Mouse (Mus musculus) cerebellum, adult 11 months (tissue): ENCODE data around the gene Gpr50.

Experiments
- DNase-seq: peaks from one replicate; pipeline ENCODE4 v3.0.0; 2022

The Gpr50 gene

DNA sequence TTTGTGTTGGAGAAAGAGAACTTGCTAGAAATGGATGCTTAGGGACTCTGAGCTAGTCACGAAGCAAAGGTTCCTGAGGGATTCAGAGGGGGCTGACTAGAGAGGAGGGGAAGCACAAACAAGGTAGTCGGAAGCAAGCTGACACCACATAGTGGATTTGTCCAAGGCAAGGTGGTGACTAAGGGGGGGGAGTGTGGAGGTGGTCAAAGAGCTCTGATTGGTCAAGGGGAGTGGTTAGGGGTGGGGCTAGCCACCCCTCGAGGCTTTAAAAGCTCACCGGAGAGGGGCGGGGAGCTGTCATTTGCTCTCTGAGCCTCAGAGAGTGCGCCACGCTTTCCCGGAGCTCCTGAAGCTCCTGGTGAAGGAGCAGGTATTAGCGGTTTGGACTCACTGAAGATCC is at the start of gene Gpr50:
Gpr50 (plus strand) TSS at position 294 of the 400 bp plus-strand sequence.
- DNase-seq: no peak

DNA sequence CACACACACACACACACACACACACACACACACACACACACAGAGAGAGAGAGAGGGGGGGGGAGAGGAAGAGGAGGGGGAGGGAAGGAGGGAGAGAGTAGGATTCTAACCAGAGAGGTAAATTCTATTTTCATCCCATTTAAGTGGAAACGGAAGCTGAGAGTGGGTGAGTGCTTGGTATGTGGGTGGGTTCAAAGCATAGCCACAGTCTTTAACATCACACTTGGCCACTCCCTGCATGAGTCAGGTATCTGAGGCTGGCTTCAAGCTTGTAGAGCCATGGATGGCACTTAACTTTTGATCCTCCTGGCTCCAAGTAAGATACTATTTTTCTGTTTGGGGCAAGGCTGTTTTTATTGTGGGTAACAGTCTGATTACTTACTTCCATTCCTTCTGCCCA is 41.2 kb upstream of the Gpr50 start:
- DNase-seq: no peak

DNA sequence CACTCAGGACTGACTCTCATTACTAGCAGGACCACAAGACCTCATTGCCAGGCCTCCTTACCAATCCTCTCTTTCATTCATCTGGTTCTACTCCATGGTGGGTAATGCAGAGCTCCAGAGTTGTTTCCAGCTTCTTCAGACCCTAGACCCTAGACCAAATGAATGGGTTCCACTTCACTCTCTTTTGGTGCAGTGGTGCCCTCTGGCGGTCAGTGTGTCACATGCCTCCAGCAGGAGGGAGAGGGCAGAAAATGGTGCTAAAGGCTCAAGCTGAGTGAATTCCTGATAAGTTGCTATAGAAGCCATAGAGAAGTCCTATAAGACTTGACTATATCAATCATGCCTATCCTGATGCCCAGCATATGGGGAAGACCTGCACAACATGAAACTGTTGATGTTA is 39.6 kb upstream of the Gpr50 start:
- DNase-seq: no peak

DNA sequence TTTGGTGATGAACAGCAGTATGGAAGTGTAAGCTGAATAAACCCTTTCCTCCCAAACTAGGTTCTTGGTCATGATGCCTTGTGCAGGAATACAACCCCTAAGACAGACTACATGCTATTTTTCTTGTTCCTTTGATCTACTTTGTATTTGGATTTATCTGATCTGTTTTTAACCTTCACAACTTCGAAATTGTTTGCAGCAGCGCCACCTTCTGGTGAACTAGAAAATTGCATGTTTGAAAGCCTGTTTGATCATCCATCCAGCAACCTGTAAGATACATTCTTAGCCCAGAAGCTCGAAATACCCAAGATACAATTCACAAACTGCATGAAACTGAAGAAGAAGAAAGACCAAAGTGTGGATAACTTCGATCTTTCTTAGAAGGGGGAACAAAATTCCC is 35.2 kb upstream of the Gpr50 start:
- peak; percentile 16 for DNase-seq

DNA sequence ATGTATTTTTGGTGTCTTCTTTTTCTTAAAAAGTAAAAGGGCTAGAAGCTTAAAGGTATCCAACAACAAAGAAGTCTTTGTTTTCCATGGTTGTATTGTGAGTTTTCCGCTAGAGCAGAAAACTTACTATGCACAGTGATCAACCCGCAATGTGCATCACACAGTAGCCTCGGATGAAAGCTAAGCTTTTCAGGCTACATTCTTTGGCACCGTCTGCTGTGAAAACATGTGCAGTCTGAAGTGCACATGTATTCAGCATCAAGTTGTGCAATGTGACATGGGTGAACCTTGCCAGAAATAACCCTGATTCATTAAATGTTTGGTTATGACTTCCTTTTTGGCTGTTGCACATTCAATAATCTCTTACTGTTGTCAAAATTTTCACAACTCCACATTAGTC is 32.8 kb upstream of the Gpr50 start:
- DNase-seq: no peak

DNA sequence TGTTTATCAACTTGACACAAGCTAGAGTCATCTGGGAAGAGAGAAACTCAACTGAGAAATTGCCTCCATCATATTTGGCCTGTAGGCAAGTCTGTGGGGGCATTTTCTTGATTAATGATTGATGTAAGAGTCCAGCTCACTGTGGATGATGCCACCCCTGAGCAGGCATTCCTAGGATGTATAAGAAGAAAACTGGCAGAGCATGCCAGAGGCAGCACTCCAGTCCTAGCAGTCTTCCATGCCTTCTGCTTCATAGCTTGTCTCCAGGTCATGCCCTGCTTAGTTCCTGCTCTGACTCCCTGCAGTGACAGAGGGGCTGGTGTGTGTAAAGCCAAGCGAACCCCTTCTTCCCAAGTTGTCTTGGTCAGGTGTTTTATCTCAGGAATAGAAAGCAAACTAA is 32.3 kb upstream of the Gpr50 start:
- DNase-seq: no peak

DNA sequence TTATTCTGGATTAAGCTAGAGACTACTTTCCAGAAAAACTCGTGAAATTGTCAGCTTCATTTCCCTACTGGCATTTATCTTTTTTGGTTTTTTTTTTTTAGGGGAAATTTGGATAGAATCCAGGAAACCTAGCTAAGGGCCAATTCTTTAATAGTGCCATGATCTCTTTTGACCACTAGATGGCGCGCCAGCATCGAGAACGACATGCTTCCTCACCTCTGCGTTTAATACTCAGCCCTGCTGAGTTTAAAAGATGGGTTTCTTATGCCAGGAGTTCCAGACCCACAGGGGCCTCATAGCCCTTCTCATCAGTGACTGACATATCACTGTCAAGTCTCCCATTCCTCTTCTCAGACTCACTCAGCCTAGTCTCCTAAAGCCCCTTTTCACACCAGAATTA is 15.5 kb upstream of the Gpr50 start:
- peak; percentile 32 for DNase-seq

DNA sequence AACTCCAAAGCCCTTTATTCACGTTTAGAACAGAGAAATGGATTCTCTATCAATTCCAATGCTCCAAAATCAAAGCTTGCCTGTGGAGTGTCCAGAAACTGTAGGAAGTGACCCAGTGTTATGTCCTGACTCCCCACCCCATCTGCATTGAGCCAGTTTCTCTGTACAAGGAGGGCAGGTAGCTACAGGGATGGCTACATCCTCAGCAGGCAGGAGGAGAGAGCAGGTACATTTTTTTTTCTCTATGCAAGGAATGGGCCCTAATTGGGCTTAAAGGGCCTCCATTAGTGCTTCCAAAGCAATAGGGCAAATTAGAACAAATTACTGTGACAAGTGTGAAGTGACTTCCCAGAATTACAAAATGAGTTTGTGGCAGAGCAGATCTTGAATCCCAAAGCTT is 15.0 kb upstream of the Gpr50 start:
- DNase-seq: no peak

DNA sequence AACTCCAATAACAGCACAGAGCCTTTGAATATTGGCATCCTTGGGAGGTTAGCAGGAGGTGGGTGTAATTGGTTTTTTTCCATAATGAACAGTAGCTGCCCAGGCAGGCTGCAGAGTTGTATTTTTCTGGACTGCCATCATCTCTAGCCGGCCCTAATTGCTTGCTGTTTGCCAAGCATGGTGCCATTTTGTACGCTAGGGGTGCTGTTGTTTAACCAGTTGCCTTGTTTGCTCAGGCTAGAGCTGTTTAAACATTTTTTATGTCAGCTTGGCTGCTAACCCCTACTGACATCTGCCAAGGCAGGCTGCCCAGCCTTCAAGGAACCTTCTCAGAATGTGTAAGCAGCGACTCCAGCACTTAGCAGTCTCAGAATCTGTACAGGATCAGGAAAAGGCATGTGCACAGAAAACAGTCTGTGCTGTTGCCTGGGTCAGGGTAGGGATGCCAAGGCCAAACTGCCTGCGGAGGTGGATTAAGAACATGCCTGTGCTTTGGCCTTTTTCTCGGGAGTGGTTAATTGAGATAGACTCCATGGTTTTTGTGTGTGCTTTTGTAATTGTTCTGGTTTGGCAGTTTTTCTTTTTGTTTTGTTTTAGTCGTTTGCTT is 14.5 kb upstream of the Gpr50 start:
- DNase-seq: peak; percentile 10

DNA sequence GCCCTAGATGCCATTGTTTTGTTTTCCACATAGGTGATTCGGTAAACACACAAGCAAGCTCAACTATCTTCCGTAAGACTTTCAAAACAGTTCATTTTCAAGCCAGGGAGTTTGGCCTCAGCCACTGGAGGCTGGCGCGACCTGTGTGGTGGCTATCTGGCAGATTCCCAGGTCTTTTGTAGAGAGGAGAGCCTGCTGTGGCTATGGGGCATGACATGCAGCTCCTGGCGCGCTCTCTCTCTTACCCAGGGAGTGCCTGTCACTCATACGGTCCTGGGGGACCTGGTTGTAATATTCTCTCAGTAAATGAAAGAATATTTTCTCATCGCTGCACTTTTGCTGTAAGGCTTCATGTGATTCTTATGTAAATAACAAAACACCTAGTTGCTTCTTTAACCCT is 13.5 kb upstream of the Gpr50 start:
- DNase-seq: no peak

DNA sequence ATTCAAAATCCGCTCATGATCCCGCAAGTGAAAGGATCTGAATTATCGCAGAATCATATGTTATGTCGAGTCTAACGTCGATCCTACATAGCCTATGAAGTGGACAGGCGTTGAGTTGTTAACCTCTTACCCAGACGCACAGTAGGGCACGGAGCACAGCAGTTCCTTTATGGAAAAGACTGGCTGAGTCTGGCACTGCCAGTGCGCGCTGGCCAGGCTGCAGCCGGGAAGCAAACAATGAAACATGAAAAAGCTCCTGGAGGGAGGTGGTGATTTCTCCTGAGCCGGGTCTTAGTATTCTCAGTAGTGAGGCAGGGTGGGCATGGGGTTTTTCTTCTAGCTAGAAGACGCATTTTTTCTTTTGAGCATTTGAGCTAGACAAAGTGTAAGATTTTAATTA is 1.7 kb upstream of the Gpr50 start:
- no peak for DNase-seq

DNA sequence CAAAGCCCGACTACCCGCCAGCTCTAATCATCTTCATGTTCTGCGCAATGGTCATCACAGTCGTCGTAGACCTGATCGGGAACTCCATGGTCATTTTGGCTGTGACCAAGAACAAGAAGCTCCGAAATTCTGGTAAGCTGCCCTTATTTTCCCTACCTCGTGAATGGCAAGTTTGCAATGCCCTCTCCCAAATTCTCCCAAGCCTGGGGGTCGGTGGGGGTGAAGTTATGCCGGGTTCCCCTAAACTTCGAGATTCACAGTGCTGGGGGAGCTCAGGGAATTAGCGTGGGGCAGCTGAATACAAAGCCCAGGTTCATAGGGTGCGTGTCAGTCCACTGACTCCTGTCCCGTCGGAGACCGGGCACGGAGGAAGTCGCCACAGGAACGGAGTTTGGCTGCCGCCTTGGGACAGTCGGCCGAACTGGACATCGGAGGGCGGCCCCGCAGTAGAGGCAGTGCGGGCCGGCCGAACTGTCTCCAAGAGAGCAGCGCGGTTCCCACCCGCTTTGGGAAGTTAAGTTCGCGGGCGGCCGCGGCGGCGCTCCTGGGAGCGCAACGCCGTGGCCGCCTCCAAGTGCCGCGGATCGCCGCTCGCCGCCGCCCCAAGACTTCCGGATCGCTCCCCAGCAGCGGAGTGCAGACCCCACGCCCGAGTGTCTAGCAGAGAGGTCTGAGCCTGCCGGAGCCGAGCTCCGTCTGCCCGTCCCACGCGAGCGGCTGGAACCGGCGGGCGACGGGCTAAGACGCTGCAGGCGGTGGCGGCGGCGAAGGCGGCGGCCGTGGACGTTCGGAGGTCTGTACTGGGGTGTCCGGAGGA is 612 bp downstream of the Gpr50 start:
- DNase-seq: no peak

DNA sequence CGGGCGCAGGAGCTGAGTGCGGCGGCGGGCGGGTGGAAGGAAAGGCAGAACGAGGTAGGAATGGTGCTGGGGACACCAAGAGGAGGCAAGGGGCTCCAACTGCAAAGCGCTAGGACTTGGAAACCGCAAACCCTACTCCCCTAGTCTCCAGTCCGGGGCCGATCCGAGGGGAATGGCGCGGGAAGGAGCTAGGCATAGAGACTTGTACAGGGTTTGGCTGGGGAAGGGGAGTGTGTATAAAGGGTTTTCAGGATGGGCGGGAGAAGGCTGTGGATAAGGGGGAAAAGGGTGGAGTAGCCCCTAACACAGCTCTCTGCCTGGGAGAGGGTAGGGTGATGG is 1.2 kb downstream of the Gpr50 start:
- DNase-seq: no peak

DNA sequence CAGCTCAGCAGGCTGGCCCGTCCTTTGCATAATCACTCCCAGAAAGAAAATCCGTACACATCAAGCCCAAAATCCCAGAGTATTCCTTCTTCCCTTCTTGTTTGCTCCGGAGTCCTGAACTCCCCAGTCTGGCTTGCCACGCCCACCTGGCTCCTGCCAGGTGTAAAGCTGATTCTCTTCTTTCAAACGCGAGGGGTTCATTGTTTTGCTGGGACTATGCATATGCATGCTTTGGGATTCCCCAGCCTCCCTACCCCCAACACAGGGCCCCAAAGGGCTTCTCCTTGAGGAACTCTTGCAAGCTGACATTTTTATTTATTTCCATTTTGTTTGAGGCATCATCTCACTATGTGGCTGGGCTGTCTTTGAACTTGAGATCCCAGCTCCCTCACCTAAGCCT is 6.8 kb downstream of the Gpr50 start:
- no peak for DNase-seq

DNA sequence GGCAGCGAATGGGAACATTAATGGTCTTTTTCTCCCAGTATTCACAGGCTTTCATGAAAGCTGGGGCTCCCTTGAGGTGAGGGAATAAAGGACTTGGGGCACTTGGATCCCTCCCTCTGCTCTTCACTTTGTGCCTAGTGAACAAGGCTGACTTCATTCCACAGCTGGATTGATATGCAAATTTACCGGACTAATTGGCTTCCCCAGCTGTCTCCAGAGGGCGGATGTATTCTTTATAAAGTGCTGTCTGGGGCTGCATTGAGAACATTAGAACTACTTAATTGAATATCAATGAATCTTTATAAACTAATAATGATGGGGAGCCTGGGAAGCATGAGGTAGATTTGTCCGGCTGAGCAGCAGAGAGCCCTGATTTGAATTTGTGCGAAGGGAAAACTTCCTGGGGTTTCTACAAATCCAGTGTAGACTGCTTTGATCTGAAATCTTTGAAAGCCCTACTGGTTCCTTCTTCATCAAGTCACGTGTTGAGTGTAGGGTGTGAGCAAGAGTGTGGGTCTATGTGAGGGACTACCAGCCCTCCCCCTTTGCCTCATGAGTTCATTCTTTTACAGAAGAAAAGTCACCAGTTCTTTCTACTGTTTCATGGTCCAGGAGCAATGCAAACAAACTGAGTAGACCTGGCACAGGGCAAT is 37.5 kb downstream of the Gpr50 start:
- DNase-seq: no peak
